ENCODE assay signal across 8 mouse cellular contexts in genomic region chr10:70814354-70815131, GRCm38 (mm10).
A peak's percentile ranks its signal among the peaks of the same experiment; 100 is the strongest.
DNase-seq lines count a peak whose midpoint lies in the region; ATAC-seq and TF ChIP-seq lines count a peak whose summit lies in the region.
"Had no signal": no experiment of that assay in that cellular context is flagged by ENCODE, and none has a peak within 500 bp of the region (broad histone marks: within the 10 kb centered on the region; RNA-seq: fewer than 3 reads in every experiment).

No protein-coding gene starts in this region.

- H3K36me3 ChIP-seq in forebrain, embryonic 14.5 days (ENCODE audit: control insufficient read depth, insufficient read depth, low read length): no peaks in the 10 kb centered on the region
- H3K36me3 ChIP-seq in stomach, postnatal 0 days (ENCODE audit: control insufficient read depth, insufficient read depth, low read length): no peaks in the 10 kb centered on the region
- H3K36me3 ChIP-seq: midbrain, embryonic 12.5 days had no signal

- H3K4me1 ChIP-seq in forebrain, embryonic 14.5 days (ENCODE audit: control insufficient read depth, insufficient read depth, low read length): no peaks in the 10 kb centered on the region
- no peaks in the 10 kb centered on the region for H3K4me1 ChIP-seq in stomach, postnatal 0 days (replicated peaks; ENCODE audit: control insufficient read depth, insufficient read depth)
- H3K4me1 ChIP-seq: midbrain, embryonic 12.5 days had no signal

- no peak overlapping the region for H3K4me3 ChIP-seq in forebrain, embryonic 14.5 days (ENCODE audit: low read depth, low read length)
- no peak overlapping the region for H3K4me3 ChIP-seq in stomach, postnatal 0 days (ENCODE audit: low read depth, low read length)
- H3K4me3 ChIP-seq: midbrain, embryonic 12.5 days had no signal

- H3K27me3 ChIP-seq in forebrain, embryonic 14.5 days (replicated peaks; ENCODE audit: control insufficient read depth, insufficient read depth, low read length): no peaks in the 10 kb centered on the region
- H3K27me3 ChIP-seq in stomach, postnatal 0 days (ENCODE audit: control insufficient read depth, insufficient read depth, low read length): no peaks in the 10 kb centered on the region
- H3K27me3 ChIP-seq: midbrain, embryonic 12.5 days had no signal

- peak; percentile 63 for ATAC-seq in forebrain, embryonic 14.5 days
- no peak for ATAC-seq in stomach, postnatal 0 days (ENCODE audit: low FRiP score, low TSS enrichment)
- no peak for ATAC-seq in megakaryocyte-erythroid progenitor cell, adult 5-6 weeks (replicated peaks; ENCODE audit: low FRiP score, low TSS enrichment, poor library complexity, severe bottlenecking)

- DNase-seq in left cerebral cortex, adult 11 months (ENCODE audit: low spot score): peak; percentile 53
- no peak for DNase-seq in left cerebral cortex, adult 8-10 months (ENCODE audit: low spot score in 2 of 2)
- DNase-seq in adipocyte (ENCODE audit: low spot score): peak; percentile 69
- DNase-seq in forebrain, embryonic 14.5 days (ENCODE audit: low spot score): peak; percentile 85
- DNase-seq in kidney, postnatal 4 days: peak; percentile 8 to 30
- no peak for DNase-seq in stomach, postnatal 0 days (ENCODE audit: low spot score)

- no peak overlapping the region for H3K4me2 ChIP-seq in forebrain, embryonic 14.5 days (ENCODE audit: low read length)
- no peak overlapping the region for H3K4me2 ChIP-seq in stomach, postnatal 0 days (replicated peaks; ENCODE audit: low read depth)
- H3K4me2 ChIP-seq: midbrain, embryonic 12.5 days had no signal

- H3K27ac ChIP-seq in forebrain, embryonic 14.5 days (ENCODE audit: low read depth, low read length): no peak overlapping the region
- H3K27ac ChIP-seq in stomach, postnatal 0 days (replicated peaks): no peak overlapping the region
- H3K27ac ChIP-seq: midbrain, embryonic 12.5 days had no signal

- TF ChIP-seq EP300 in stomach, postnatal 0 days (optimal IDR thresholded peaks at IDR 0.05): no peak

- TF ChIP-seq CTCF in stomach, postnatal 0 days (IDR thresholded peaks at IDR 0.05; ENCODE audit: low read depth): peak; percentile 77

- WGBS in forebrain, embryonic 14.5 days: 66% methylated on average over 15 of the region's 15 CpGs
- 53% methylated on average over 15 of the region's 15 CpGs for WGBS in stomach, postnatal 0 days

- H3K9me3 ChIP-seq in forebrain, embryonic 14.5 days (replicated peaks; ENCODE audit: control insufficient read depth, low read length): no peaks in the 10 kb centered on the region
- no peaks in the 10 kb centered on the region for H3K9me3 ChIP-seq in stomach, postnatal 0 days (ENCODE audit: control insufficient read depth, low read length)
- H3K9me3 ChIP-seq: midbrain, embryonic 12.5 days had no signal

- no peak overlapping the region for H3K9ac ChIP-seq in forebrain, embryonic 14.5 days (ENCODE audit: low read length)
- H3K9ac ChIP-seq in stomach, postnatal 0 days (ENCODE audit: low read length): no peak overlapping the region
- H3K9ac ChIP-seq: midbrain, embryonic 12.5 days had no signal

Comparison
In these comparisons a context has a peak if more than half of its experiments do, and no peak if none do; other contexts are left out.
1. DNase-seq: peak in left cerebral cortex, adult 11 months (single experiment), adipocyte (single experiment), forebrain, embryonic 14.5 days (single experiment) and kidney, postnatal 4 days (2 of 2); none in left cerebral cortex, adult 8-10 months (0 of 2) and stomach, postnatal 0 days (single experiment).